Mouse (Mus musculus) CD4-positive, CD25-positive, alpha-beta regulatory T cell, adult 2 months (primary cell): Measurements from ENCODE around the gene Lmo3.

Source experiments
- DNase-seq: peaks from one replicate; pipeline ENCODE4 v3.0.0-alpha.2; 2012; ENCODE audit warnings: low read depth, low spot score

Gene Lmo3

DNA sequence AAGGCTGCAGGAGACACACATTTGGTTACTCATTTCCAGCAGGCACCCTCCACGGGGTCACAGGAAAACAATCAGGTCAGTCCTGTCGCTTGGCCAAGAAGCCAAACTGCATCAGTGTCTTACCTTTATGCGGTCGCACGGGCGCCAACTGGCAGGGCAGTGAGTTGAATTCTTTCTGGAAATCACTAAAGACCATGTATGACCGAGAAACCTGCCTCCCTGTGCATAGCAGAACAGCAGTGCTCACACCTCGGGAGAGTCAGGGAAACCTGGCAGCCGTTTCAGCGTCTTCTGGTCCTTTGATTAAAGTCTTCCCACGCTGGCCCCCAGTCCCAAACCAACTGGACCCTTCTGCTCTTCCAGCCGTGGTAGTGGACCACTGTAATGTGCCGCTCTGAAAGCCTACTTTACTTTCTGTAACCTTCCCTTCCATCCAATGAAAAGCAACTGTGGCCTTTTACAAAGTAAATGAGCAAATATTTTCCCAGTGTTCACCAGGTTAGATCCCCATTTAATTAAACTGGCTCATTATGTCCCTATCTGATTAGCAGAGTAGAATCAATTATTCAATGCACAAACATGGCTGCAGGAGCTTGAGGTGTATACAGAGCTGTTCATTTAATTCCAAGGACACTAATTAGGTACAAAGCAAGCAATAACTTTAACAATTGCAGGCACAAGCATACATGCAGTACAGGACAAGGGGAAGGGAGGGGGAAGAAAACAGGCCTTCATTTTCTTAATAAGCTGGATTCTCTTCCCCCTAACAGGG, at the start of gene Lmo3:
Gene Lmo3 (minus strand): TSS at position 235 of the 772 bp plus-strand sequence.
- no peak for DNase-seq

DNA sequence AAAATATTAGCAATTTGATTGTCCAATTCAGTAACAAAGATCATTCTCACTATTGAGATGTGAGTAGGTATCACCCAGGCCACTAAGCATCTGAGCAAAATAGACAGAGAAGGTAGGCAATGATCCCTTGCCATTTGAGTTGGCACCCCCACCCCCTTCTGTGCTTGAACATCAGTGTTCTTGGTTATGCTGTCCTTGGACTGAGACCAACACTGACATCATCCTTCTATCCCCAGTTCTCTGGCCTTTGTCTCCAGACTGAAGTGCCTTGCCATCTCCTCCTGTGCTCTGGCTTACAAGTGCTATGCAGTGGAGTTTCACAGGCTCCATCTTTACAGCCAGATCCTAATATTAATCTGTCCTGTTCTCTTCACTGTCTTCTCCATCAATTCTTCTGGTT, 39.0 kb upstream of the Lmo3 start:
- DNase-seq, result no peak

DNA sequence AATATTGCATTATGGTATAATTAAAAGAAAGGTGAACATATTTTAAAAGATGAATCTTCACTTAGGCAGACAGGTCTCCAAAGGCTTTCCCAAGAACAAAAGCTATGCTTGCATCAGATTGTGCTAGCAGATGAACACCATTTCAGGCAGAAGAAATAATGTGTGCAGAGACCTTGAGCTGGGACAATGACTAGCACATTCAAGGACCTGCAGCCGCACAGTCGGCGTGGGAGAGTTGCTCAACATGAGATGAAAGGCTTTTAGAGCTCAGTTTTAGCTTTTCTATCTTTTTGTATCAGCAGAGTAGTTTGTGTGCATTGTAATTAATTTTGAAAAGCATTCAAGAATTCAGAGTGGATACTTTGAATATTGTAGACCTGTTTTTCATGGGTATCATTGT, 36.6 kb upstream of the Lmo3 start:
- DNase-seq, result no peak

DNA sequence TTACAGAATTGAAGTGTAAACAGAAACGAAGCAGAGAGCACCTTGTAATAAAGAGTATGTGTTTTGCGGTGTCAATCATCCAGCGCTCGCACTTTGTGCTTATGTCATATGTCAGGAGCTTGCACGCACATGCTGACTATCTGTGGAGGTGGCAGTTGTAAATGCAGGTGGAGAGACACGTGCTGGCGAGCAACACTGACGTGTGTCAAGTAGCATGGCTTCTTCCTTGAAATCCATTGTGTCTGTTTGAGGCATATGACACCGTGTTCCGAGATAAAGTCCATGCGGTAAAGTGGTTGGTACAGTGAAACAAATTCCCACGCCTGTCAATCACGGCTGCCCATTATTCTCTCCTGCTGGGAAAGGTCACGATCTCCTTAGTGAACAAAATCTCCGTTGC, 15.2 kb upstream of the Lmo3 start:
- no peak for DNase-seq

DNA sequence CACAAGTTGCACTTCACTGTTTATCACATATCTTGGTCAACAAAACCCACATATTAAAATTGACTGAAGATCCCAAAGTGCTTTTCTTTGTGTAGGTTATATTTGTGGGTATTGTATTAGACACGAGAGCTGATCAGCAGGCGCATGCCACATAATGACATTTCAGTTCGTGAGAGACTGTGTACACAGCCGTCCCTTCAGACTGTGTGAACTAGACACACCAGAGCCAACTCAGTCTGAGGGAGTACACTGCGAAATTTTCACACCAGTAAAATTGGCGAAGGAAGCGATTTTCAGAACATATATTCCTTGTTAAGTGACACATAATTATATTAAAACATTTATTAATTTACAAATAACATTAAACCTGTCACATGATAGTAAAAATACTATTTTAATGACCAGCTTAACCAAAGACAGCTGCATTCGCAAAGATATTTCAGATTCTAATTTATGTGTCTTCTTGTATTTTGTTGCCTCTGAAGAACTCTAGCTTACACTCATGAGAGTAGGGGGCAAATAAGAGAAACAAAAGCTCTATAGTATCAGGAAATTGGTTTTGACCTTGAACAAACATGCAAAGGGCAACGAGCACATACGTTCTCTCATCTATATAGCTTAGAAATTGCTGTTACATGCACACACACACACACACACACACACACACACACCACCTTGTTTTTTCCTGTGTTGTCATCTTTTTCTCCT, 14.4 kb upstream of the Lmo3 start:
- no peak for DNase-seq

DNA sequence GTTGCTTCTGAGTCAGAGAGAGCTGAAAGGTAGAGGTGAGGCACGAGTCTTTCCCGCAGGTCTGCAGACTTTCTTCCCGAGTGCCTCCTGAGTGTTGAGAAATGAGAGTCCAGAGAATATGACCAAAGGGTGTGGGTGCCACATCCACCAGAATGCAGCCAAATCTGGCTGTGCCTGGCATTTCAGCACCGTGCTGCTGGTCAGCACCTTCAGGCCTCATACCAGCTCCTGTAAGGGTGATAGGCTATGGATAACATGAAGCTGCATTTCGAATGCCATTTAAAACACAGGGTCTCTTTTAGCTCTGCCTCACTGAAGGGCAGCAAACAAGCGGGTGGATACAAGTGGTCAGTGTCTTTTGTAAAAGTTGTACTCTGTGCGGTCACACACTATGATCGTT, 1.5 kb upstream of the Lmo3 start:
- no peak for DNase-seq

DNA sequence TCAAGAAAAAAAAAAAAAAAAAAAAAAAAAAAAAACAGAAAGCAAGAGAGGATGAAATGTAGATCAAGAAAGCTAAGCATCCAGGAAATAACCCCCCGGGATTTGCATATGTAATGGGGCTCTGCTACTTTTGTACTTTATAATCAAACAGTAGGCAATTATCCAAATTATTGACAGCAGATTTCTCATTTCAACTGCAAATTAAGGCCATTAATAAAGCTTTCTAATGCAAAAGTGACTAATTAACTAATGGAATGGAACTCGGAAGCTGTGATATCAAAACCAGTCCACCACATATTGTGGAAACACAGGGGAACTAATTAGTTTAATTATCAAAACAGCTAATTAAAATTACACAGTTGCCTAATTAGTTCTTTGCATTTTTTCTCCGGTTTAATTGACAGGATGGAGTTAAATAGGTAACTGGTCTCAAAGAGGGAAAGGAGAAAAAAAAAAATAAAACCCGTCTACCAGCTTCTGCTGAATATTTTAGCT, 785 bp upstream of the Lmo3 start:
- no peak for DNase-seq

DNA sequence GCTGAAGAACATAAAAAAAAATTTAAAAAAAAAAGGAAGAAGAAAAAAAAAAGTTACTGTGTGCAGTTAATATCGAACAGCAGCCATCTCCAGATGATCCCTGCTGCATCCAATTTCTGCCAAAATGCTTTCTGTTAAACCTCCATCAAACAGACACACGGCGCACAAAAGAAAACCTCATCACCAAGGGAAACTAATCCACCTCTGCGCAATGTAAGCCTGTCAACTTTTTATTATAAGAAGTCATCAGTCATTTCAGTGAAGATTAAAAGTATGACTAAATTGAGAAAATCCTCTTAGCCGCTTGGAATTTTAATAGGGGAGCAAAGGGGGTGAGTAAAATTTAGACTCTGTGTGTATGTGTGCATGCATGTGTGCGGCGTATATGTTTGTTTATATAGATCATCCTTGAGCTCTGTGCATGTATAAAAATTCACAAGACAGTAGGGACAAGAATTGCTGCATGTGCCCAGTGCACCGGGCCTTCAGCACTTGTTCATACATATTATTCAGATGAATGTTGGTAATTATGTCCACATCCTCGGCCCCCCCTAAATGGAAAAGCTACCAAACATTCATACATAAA, 1.2 kb downstream of the Lmo3 start:
- no peak for DNase-seq

DNA sequence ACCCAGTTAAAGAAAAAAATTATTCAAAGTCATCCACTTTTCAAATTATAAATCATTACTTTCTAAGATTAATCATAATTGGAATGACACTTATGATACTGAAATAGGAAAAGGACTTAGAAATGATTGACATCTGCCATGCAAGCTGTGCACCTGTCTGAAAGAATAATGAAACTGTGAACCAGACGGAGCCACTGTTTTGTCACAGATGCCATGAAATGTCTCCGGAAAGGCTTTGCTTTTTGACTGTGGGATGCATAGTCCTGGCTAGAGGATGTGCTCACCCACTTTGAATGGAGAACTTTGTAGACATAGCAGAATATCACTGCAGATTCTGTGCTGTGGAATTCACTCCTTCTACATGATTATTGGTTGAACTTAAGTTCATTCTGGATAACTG, 18.4 kb downstream of the Lmo3 start:
- DNase-seq, result no peak

DNA sequence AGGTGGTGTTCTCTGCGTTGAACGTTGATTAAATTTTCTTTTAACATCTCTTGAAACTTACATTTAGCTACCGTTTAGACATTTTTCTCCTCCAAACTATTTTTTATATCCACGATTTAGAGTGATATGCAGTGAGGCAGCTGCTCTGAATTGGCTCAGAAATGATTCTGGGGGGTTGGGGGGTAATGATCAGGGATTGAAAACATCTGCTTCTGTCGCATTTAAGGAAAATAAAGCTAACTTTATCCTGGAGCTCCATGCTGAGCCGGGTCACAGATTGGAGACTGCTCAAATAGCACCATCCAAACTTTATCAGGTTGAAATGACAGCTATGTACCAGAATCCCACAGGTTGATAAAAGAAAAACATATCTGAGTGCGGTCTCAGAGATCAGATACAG, 29.6 kb downstream of the Lmo3 start:
- no peak for DNase-seq

DNA sequence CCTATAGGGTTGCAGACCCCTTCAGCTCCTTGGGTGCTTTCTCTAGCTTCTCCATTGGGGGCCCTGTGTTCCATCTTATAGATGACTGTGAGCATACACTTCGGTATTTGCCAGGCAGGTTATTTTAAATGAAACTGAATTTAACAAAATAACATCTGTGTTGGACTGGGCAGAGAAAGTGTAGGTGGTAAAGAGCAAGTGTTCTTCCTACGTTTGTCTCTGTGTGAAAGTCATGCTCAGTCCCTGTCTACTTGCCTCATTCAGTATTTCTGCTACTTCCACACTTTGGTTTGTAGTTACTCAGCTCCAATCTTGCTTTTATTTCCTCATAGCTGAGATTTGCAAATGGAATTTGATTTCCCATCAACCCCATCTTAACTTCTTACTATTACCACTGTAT, 46.9 kb downstream of the Lmo3 start:
- no peak for DNase-seq

DNA sequence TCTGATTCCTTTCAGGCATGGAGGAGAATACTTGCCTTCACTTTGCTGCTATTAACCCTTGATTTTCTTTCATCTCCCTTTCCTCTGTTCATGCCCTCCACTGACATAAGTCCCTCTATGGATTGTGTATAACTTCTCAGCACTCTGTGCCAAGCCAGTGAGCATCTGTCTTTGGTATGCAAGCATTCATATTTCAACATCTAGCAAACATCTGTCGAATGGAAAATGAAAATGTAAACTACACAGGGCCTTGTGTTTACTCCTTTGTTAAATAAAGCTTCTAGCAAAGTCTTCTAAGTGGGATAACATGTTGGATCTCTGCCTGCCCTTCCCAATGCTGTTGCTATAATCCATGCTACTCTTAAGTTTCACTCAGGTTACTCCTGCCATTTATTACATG, 75.1 kb downstream of the Lmo3 start:
- DNase-seq, result no peak

DNA sequence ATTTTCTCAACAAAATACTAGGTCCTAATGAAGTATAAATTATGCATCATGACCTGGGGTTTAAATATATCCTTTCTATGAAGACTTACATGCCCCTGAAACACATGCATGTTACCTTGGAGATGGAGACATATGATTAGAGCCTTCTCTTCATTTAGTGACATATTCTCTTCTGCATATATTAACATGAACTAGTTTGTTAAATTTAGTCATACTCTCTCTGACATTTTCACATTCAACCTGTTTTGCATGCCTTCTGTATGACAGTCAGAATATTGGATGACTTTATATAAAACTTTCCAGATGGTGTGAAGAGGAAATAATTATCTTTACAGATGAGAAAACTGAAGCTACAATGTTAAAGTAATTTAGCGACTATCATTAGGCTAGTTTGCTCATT, 77.8 kb downstream of the Lmo3 start:
- no peak for DNase-seq

DNA sequence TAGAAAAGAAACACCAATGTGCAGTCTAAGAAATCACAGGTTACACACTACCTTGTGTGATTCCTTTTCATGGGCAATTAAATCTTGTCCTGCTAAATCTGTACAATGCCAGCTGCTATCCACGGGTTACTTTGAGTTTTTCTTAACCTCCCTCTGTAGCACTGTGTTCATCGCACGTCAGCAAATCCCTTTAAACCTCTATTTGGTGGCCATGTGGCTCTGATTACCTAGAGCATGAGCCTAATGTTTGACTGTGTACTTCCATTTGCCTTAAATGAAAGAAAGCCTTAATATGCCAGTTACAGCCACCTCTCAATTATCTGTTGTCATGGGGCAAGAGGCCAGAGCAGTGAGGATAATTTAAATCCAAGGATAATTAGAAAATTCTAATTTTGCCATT, 98.9 kb downstream of the Lmo3 start:
- no peak for DNase-seq

DNA sequence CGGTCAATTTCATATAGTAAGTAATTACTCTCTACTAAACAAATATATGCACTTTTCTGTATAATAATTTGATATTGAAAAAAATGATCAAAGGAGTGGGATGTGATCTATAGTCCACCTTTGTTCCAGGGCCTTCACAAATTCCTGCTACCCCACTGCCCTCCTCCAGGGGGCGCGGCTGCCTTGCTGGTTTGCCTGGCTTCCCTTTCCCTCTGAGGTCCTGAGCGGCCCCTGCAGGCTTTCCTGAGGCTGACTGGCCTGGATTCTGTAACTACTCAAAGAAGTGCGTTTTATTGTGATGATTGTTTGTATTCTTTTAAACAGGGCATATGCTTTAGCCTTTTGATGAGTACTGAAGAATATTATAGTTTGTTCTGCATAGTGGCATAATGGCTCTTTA, 104.2 kb downstream of the Lmo3 start:
- DNase-seq, result no peak

DNA sequence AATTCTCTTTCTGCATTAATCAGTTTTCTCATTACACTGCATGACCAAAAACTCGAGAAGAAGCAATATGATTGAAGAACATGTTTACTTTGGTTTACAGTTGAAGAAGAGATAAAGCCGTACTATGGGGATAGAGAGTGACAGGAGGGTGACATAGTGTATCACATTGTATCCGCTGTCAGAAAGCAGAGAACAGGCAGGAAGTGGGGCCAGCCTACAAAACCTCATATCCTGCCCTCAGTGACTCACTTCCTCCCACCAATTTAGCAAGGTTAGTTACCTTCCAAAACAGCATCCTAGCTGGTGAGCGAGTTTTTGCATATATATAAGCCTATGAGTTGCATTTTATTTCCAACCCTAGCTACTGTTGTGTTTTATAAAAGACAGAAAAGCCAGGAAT, 112.6 kb downstream of the Lmo3 start:
- DNase-seq, result no peak

DNA sequence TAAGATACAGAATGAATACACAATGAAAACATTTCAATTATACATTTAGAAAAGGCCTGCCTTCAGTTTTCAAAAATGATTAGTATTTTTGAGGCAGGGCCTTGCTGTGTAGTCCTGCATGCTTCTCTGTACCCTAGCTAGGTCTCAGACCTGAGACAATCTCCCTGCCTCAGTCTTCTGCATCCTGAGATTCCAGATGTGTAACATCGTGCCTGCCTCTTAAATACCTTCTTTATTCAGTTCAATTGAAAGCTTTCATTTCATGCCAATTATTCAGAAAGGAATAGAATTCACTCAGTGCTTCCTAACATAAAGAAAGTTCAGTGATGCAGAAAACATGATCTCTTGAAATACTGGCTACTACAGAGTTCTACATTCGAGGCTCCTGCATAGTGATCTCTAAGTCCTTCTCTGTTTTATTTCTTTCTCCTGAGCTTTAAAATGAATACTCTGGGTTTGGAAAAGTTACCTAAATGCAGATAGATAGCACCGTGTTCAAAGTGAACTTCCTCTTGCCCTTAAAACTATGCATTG, 137.2 kb downstream of the Lmo3 start:
- DNase-seq, result no peak

DNA sequence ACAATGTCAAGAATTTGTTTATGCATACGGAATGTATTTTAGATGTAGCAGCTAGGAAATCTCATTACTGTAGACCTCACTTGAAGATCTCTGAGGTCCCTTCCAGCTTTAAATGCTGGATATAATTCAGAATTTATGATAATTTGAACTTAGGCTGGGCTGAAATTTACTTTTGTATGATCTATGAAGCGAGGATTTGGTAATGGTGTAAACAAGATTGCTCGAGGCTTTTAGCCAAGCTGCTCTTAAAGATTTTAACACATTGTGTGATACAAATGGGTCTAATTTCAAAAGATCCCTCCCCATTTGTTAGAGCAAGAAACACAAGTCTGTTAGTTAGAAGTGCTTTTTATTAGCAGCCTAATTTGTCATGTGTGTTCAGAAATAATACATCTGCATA, 144.4 kb downstream of the Lmo3 start:
- DNase-seq, result no peak

DNA sequence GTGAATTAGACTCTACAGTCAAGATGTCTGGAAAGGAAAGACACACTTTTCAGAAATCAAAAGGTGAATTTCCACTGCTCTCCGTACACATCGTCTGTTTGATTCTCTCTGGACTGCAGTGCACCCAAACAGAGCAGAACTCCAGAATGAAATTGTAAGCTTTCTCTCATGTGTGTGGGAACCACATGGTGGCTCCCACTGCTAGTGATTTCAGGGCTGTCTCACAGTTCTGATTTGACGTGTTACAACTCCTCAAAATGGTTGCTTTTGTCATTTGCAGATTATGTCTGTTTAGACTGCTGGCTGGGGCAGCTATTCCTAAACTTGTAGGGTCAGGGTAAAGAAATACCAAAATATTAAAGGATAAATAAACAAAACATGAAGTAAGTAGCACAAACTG, 145.0 kb downstream of the Lmo3 start:
- no peak for DNase-seq

DNA sequence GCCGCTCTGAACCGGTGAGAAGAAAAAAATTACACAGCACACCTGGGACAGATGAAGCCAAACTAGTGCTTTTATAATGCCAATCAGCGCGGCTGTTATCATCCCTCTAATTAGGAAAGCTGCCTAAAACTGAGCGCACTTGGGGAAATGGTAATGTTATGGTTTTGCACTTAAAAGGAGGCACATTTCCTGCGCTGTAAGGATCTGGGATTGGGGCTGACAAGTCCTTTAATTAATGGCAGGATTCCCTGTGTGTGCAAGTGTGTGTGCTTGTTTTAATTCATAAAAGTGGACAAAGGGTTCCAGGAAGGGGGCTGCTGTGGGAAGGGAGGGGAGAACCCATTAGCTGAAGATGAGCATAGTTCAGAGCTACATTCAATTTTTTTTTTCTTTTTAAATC, 154.4 kb downstream of the Lmo3 start:
- no peak for DNase-seq

DNA sequence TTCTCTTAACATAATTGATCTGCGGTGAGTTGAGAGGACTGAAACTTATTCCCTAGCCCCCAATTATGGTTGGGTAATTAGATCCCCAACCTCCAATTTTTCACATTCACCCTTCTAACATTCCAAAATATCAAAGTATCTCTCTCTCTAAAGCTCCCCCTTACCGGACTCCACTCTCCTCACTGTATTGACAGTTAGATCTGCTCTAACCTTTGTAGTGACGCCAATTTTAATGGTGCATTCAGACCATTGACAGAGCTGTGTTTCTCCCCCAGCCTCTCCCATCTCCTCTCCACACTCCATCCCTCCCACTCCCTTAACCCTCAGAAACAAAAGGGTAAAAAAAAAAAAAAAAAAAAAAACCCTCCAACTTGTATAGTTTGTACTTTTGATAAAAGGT, 154.9 kb downstream of the Lmo3 start:
- no peak for DNase-seq

DNA sequence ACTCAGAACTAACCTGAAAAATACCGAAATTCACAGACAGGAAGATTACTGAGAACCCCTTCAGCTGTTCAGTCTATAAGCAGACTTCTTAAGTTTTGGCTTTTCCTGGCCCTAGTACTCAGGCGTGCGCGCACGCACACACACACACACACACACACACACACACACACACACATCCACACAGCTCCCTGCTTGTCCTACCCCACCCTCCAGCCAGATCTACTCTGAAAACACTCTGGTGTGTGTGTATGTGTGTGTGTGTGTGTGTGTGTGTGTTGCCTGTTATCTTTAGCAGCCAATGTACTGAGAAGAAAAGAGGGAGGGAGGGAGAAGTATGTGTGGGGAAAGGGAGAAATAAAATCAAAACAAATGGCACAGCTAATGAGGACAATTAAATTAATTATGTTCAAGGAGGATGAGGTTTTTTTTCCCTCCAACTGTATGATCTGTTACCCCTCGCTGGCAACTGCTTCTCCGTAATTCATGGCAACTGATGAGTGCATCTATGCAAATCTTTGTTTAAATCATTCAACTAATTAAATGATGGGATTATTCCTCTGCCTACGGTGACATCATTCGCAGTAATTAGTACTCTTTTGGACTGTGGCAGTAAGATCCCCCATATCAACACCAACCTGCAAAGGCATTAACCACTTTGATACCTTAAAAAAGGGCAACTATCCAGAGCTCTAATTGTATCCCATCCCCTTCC, 157.1 kb downstream of the Lmo3 start:
- no peak for DNase-seq
